Mouse (Mus musculus): ENCODE results near the gene Mthfd1l.

Gene Mthfd1l

DNA sequence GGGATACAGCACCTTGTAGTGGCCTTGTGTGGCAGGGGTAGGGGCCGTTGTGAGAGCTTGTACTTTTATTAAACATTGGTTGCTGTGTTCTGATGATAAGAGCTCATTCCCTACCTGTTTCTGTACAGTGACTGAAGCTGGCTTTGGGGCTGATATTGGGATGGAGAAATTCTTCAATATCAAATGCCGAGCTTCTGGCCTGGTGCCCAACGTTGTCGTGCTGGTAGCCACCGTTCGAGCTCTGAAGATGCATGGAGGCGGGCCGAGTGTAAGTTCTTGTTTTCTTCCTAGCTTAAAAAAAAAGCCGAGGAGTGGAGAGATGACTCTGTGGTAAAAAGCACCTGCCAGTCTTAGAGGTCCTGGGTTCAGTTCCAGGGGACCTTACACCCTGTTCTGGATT, 110.7 kb downstream of the Mthfd1l start:
- no peak for DNase-seq (ENCODE audit: low spot score)

GRCm38 (mm10) chr10:4084907-4085306, 112.0 kb downstream of the Mthfd1l start:
- no peak for DNase-seq (ENCODE audit: low spot score)

- no peak for DNase-seq (ENCODE audit: low spot score)
These were observed 112.6 kb downstream of the Mthfd1l start for GRCm38 (mm10) chr10:4085363-4086141.

GRCm38 (mm10) chr10:4087563-4087962, 114.6 kb downstream of the Mthfd1l start:
- DNase-seq (ENCODE audit: low spot score): no peak

DNA sequence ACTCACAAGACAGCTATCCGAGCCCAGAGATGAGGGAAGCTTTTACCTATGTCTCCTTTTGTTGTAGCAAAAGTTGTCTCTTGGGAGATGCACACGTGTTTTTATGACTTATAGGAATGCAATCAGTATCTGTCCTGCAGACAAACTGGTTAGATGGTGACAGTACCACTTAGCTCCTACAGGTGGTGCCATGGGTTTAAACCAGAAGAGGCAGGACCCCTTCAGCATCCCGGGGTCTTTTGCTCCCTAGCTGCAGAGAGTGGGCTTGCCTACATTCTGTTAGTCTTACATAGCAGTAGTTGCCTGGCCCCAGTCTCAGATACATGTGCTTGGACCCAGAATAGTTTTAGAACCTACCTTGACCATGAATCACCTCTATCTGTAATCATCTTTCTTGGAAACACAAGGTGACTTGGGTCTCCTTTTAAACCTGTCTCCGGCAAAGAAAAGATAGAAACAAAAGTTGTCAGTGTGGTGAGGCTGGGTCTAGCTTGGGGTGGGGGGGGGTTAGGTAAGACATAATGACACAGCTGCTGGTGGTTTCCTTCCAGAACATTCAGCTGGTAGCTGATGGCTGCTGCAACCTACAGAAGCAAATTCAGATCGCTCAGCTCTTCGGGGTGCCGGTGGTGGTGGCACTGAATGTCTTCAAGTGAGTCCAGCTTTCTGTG, 116.0 kb downstream of the Mthfd1l start:
- no peak for DNase-seq (ENCODE audit: low spot score)

DNA sequence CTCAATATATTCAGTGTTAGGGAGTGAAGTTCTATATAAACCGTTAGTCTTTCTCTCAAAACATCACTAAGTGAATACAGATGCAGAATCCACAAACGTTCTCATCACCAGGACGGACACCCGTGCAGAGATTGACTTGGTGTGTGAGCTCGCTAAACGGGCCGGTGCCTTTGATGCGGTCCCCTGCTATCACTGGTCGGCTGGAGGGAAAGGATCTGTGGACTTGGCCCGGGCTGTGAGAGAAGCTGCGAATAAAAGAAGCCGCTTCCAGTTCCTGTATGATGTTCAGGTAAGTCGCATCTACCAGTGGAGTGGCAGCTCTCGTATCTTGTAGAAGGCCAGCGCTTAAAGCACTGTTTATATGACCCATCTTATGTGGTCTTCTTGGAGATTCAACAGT, 117.0 kb downstream of the Mthfd1l start:
- DNase-seq (ENCODE audit: low spot score): no peak

GRCm38 (mm10) chr10:4092990-4093389, 120.1 kb downstream of the Mthfd1l start:
- DNase-seq (ENCODE audit: low spot score): no peak

GRCm38 (mm10) chr10:4094093-4094817, 121.3 kb downstream of the Mthfd1l start:
- DNase-seq (ENCODE audit: low spot score): no peak

DNA sequence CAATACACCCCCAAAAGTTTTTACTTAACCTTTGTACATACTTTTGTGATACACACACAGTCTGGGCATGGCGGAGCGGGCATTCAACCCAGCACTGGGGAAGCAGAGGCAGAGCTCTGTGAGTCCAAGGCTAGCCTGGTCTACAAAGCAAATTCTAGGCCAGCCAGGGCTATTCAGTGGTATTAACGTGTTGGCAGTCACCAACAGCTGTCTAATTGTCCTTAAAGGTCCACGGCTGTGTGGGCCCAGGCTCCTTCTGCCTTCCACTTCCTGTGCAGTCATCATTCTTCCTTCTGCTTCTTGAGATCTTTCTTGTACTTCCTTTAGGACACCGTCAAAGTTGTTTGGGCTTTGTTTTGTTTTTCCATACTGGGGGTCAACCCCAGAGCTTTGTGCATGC, 123.2 kb downstream of the Mthfd1l start:
- DNase-seq (ENCODE audit: low spot score): no peak

GRCm38 (mm10) chr10:4100007-4100406, 127.1 kb downstream of the Mthfd1l start:
- DNase-seq (ENCODE audit: low spot score): no peak

GRCm38 (mm10) chr10:4105676-4106528, 133.0 kb downstream of the Mthfd1l start:
- DNase-seq (ENCODE audit: low spot score): no peak

DNA sequence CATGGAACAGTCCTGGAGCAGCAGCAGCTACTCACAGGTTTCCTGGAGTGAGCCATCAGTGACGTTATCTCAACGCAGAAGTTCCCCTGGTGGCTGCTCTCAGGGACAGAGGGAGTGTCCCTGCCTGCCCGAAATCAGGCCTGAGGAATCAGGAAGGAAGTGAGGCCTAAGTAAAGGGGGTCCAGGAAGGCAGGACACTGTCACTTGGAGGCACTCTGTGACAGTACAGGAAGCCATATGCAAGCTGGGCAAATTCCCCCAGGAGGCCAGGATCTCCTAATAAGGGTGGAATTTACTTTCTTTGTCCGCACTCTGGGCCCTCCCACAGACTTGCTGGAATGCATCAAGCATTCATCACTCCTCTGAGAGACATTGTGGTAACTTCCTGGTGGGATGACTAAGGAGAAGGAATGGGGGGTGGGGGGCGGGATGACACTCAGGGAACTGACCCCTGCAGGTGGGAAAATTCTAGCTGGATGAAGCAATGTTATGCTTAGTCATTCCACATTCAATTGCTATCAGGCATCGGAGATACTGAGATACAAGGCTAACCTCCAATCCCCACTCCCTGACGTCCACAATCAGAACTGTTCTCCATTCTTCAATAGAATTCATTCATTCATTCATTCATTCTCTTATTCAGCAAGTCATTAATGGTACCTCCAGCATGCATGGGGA, 134.9 kb downstream of the Mthfd1l start:
- DNase-seq (ENCODE audit: low spot score): no peak

GRCm38 (mm10) chr10:4108462-4108861, 135.5 kb downstream of the Mthfd1l start:
- DNase-seq (ENCODE audit: low spot score): no peak

DNA sequence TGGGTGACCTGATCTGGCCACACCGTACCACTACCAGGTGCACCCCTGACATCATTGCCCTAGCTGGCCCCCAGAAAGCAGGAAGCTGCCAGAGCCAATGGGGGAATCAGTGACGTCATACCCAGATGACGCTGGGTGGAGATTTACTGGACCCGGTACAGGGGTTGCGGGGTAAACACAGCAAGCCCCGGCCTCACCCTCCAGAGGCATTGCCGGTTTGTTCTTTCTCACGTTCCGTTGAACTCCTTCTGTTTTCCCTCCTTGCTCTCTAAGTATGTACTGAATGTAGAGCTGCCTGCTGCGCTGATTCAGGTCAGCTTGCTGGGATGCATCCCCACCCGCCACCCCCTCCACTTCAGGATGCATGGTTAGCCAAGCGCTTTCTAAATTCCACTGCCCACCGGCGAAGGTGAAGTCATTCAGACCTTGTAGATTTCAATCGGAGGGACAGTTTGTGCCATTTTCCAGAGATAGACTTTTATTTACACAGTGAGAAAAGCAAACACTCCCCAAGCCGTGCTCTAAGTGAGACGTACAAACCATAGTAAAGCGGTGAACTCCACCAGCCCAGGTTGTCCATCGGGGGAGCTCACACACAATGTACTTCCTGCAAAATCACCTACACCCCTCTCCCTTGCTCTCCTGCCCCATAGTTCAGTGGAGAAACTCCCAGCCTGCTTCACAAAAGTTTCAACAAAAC, 138.3 kb downstream of the Mthfd1l start:
- no peak for DNase-seq (ENCODE audit: low spot score)

DNA sequence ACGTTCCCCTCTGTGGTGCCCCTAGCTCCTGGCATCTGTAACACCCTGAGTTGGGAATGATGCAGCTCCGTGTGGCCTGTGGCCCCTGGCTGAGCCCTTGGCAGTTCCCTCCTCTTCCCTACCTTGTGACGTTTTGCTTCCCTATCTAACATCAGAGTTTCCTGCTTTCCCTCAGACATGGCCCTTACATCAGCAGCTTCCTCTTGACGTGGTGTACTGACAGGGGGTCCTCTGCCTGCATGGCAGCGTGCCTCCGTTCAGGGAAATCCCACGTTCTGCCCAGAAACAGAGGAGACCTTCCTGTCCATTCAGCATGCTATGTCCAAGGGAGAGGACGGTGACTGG, 138.8 kb downstream of the Mthfd1l start:
- no peak for DNase-seq (ENCODE audit: low spot score)

DNA sequence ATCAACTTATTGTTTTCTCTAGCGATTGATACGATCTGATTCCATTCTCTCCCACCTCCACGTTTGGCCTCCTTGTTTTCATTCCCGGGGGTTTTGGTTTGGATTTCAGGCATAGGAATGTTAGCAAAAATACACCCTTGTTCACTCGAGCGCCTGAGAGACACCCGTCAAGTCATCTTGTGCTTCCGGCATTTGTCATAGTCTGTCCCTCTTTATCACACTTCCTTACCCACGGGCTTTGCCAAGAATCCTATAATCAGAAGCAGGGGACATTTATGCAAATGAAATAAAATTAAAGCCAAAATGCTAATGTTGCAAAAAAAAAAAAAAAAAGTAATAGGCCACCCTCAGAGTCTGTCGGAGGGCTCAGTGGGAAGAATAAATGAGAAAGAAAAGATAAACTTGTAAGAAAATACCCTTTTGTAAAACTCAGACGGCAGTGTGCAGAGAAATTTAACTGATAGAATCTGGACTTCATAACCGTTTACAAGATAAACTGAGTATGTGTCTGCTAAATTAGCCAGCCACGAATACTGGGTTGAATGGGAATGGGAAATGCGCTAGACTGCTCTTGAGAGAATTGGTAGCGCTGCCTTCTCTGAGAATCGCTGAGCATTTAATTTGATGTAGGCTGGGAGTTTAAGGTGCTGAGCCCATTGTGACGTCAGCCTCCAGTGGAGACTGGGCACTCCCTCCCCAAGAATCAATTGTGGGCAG, 139.9 kb downstream of the Mthfd1l start:
- DNase-seq (ENCODE audit: low spot score): no peak

- DNase-seq (ENCODE audit: low spot score): no peak
These were observed 140.4 kb downstream of the Mthfd1l start for GRCm38 (mm10) chr10:4113328-4113658.

- no peak for DNase-seq (ENCODE audit: low spot score)
These were observed 143.7 kb downstream of the Mthfd1l start for GRCm38 (mm10) chr10:4116653-4117052.

DNA sequence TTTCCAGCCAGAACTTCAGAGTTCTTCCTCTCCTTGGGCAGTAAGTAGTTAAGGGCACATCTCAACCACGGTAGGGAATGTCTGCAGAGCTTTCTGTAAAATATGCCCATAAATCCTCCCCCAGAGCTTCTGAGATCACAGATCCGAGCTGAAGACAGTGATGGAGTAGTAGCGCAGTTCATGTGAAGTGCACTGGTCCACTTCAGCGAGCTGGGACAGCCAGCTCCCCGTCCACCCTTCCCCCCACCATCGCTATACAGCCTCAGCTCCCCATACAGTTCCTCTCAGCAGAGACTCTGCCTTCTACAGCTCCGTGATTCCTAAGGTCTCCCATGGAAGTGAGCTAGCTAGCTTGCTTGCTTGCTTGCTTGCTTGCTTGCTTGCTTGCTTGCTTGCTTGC, 144.2 kb downstream of the Mthfd1l start:
- no peak for DNase-seq (ENCODE audit: low spot score)

DNA sequence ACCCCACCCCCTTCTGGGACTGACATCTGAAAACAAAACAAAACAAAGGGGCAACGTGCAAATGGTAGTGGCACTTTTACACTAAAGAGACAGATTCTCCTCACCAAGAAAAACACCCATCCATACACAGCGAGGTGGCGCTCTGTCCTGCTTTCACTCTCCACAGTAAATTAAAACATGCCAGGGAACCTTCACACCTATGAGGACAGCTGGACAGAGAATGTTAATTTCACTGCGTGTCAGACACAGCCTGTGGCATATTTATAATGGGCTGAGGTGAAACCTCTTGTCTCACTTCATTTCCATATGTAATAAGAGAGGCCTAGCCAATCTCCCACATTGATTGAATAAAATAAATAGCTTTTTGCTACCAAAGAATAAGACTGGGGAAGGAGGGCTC, 146.4 kb downstream of the Mthfd1l start:
- no peak for DNase-seq (ENCODE audit: low spot score)
